Mouse (Mus musculus): ENCODE results near the gene Tesc.

GRCm38 (mm10) chr5:118073213-118073773, 45.8 kb downstream of the Tesc start:
- TF ChIP-seq POLR2A (IDR thresholded peaks at IDR 0.05; ENCODE audit: control insufficient read depth, extremely low read depth, insufficient read depth, low read length, poor library complexity) (no peak), CTCF (IDR thresholded peaks at IDR 0.05; ENCODE audit: borderline replicate concordance, control insufficient read depth, extremely low read depth, insufficient read depth, low read length, poor library complexity) (no peak)
